Mouse (Mus musculus): ENCODE measurements at regions not wholly inside any gene's neighbourhood (a gene's known extent, or its start where the extent isn't known, plus 50 kb on each side); places are given as distances from the start of the nearest gene placed in this dataset.

DNA sequence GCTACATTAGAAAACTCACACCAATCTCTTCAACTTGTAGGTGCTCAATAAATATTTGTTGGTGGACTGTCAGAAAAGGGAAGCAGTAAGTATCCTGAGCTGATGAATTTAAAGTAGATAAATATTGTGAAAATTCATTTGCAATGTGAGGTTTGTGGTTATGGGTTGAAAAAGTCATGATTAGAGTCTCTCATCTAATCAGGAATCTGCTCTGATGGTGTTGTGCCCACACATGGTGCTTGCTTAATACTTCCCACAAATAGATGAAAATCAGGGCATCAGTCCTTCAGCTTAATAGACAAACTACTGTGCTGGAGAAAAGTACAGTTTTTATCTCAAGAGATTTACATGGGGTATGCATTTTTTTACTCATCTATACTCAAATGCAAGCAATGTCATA is 59.9 kb downstream of the S1pr1 start:
- no peaks in the 10 kb centered on the region for H3K36me3 ChIP-seq (ENCODE audit: control insufficient read depth, insufficient read depth, low read length)
- no peak overlapping the region for H3K4me2 ChIP-seq (replicated peaks; ENCODE audit: low read depth, low read length)
- no peak for ATAC-seq (ENCODE audit: insufficient number of reproducible peaks, insufficient read depth, low FRiP score, low read depth)
- no peak overlapping the region for H3K4me3 ChIP-seq (ENCODE audit: low read depth, low read length)
- H3K27me3 ChIP-seq (ENCODE audit: control insufficient read depth, insufficient read depth, low read length): no peaks in the 10 kb centered on the region
- no peaks in the 10 kb centered on the region for H3K4me1 ChIP-seq (ENCODE audit: control insufficient read depth, insufficient read depth, low read length)
- H3K9me3 ChIP-seq (ENCODE audit: control insufficient read depth, low read depth, low read length): no peaks in the 10 kb centered on the region
- H3K27ac ChIP-seq (ENCODE audit: low read length): no peak overlapping the region
- no peak overlapping the region for H3K9ac ChIP-seq (replicated peaks; ENCODE audit: low read depth, low read length)

DNA sequence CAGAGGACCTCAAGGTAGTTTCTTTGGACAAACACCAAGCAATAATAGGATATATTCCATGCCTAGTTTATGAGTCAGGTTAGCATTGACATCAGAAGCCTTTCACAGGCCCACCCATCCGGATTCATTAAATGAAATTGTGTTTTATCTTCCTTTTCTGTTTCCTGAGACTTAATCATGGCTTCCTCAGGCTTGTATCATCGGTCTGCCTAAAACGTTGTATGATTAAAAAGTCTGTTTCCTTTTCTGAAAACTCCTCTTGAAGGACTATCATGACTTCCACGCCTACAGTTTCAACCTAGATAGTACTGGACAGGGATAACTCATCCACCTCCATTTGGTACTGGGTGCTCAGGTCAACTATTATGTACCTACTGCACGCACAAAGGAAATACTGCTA is 62.6 kb downstream of the S1pr1 start:
- H3K9ac ChIP-seq (replicated peaks; ENCODE audit: low read depth, low read length): no peak overlapping the region
- ATAC-seq (ENCODE audit: insufficient number of reproducible peaks, insufficient read depth, low FRiP score, low read depth): no peak
- H3K4me3 ChIP-seq (ENCODE audit: low read depth, low read length): no peak overlapping the region

DNA sequence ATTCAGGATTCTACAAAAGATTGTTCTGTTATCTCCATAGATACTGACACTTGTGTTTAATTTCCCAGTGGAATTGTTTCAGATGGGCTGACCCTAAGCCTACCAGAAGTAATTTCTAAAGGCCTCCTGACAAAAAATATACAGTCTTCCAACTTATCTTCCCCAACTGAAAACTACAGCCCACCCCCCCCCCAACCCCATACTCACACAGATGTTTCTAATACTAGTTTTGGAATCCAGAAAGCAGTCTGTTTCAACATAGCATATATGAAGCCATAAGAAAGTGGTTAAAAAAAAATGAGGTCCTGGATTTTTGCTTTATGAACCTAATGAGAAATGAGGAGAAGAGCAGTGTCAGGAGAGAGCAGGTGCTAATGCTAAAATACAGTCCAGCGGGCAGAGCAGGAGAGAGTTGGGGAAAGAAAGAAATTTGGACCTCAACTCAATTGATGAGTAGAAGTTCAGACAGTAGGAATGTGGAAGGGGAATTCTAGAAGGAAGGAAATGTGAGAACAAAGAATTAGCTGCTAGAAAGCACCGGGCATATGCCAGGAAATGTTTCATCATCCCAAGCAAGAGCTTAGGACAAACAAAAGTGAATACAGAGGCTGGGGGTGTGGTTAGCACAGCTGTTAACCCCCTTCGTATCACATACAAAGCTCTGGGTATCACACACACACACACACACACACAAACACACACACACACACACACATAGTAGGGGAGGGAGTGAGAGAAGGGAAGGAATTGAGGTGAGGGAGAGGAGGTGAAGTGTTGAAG is 65.3 kb downstream of the S1pr1 start:
- no peak overlapping the region for H3K4me2 ChIP-seq (replicated peaks; ENCODE audit: low read depth, low read length)
- H3K4me3 ChIP-seq (ENCODE audit: low read depth, low read length): no peak overlapping the region
- 48% methylated on average over 3 of the region's 3 CpGs for WGBS
- H3K9ac ChIP-seq (replicated peaks; ENCODE audit: low read depth, low read length): no peak overlapping the region
- no peaks in the 10 kb centered on the region for H3K36me3 ChIP-seq (ENCODE audit: control insufficient read depth, insufficient read depth, low read length)
- no peak for ATAC-seq (ENCODE audit: insufficient number of reproducible peaks, insufficient read depth, low FRiP score, low read depth)
- H3K9me3 ChIP-seq (ENCODE audit: control insufficient read depth, low read depth, low read length): no peaks in the 10 kb centered on the region
- no peaks in the 10 kb centered on the region for H3K4me1 ChIP-seq (ENCODE audit: control insufficient read depth, insufficient read depth, low read length)
- no peak overlapping the region for H3K27ac ChIP-seq (ENCODE audit: low read length)
- no peaks in the 10 kb centered on the region for H3K27me3 ChIP-seq (ENCODE audit: control insufficient read depth, insufficient read depth, low read length)

More for the DNA sequence above, 62.6 kb downstream of the S1pr1 start:
- no peaks in the 10 kb centered on the region for H3K9me3 ChIP-seq (ENCODE audit: control insufficient read depth, low read depth, low read length)
- WGBS: 84% methylated on average over 5 of the region's 5 CpGs
- H3K27ac ChIP-seq (ENCODE audit: low read length): no peak overlapping the region
- no peaks in the 10 kb centered on the region for H3K4me1 ChIP-seq (ENCODE audit: control insufficient read depth, insufficient read depth, low read length)
- H3K36me3 ChIP-seq (ENCODE audit: control insufficient read depth, insufficient read depth, low read length): no peaks in the 10 kb centered on the region
- no peak overlapping the region for H3K4me2 ChIP-seq (replicated peaks; ENCODE audit: low read depth, low read length)
- no peaks in the 10 kb centered on the region for H3K27me3 ChIP-seq (ENCODE audit: control insufficient read depth, insufficient read depth, low read length)

DNA sequence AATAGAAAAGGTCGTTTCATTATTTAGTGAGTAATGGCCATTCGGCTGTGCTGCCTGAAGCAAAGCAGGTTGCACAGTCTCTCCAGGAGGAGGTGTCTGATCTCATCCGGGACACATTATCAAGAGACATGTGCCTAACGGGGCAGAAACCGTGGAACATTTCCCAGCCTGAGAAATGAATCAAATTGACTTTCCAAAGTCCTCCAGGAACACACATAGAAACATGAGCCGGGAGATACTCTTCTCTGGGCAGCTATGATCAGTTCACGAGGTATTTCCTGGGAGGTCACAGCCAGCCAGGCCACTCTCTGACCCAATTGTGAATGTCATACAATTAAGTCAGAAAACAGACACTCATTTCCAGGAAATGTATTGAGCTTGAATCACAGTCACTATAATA is 67.9 kb downstream of the S1pr1 start:
- Histone ChIP-seq H3K27me3 (ENCODE audit: control insufficient read depth, insufficient read depth, low read length) (no peaks in the 10 kb centered on the region), H3K27ac (ENCODE audit: low read length) (no peak overlapping the region), H3K9ac (replicated peaks; ENCODE audit: low read depth, low read length) (no peak overlapping the region), H3K36me3 (ENCODE audit: control insufficient read depth, insufficient read depth, low read length) (no peaks in the 10 kb centered on the region), H3K9me3 (ENCODE audit: control insufficient read depth, low read depth, low read length) (no peaks in the 10 kb centered on the region), H3K4me3 (ENCODE audit: low read depth, low read length) (no peak overlapping the region), H3K4me2 (replicated peaks; ENCODE audit: low read depth, low read length) (no peak overlapping the region), H3K4me1 (ENCODE audit: control insufficient read depth, insufficient read depth, low read length) (no peaks in the 10 kb centered on the region)
- no peak for ATAC-seq (ENCODE audit: insufficient number of reproducible peaks, insufficient read depth, low FRiP score, low read depth)
- WGBS: 53% methylated on average over 7 of the region's 7 CpGs

DNA sequence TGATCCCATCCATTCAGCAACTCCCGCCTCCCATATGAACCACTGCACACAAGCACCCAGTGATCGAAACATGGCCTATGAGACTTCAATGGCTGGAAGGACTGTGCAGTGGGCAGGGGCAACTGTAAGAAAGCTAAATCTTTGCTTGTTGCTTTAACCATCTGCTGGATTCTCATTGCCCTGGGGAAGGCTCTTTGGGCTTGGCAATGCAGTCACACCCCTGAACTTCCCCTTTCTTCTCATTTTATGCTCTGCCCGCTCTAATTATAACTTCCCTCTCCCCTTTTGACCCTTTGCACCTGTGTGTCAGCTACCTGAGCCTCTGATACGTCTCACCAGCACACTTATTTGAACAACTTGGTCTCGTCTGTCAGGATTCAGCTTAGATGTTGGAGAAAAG is 70.6 kb downstream of the S1pr1 start:
- 62% methylated on average over 5 of the region's 5 CpGs for WGBS
- Histone ChIP-seq H3K27ac (ENCODE audit: low read length) (no peak overlapping the region), H3K4me3 (ENCODE audit: low read depth, low read length) (no peak overlapping the region), H3K9me3 (ENCODE audit: control insufficient read depth, low read depth, low read length) (no peaks in the 10 kb centered on the region), H3K27me3 (ENCODE audit: control insufficient read depth, insufficient read depth, low read length) (no peaks in the 10 kb centered on the region), H3K36me3 (ENCODE audit: control insufficient read depth, insufficient read depth, low read length) (no peaks in the 10 kb centered on the region), H3K9ac (replicated peaks; ENCODE audit: low read depth, low read length) (no peak overlapping the region), H3K4me1 (ENCODE audit: control insufficient read depth, insufficient read depth, low read length) (no peaks in the 10 kb centered on the region), H3K4me2 (replicated peaks; ENCODE audit: low read depth, low read length) (no peak overlapping the region)
- no peak for ATAC-seq (ENCODE audit: insufficient number of reproducible peaks, insufficient read depth, low FRiP score, low read depth)

DNA sequence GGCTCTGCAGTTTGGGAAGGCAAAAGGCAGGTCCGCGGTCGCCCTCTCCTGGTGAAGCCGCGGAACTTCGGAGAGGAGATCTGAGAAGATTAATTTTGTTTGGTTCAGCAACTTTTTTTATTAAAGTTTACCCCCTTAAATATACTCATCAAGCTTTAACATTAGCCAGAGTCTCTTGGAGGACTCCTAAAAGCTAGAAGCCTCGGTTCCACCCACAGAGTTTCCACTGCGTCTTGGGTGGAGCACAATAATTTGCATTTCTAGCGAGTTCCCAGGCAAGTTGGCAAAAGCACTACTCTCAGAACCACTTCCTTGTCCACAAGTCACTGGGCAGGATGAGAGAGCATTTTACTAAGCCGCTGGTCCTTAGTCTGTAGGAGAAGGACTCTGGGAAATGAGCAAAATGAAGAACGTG is 72.0 kb downstream of the S1pr1 start:
- Histone ChIP-seq H3K4me1 (ENCODE audit: control insufficient read depth, insufficient read depth, low read length) (no peaks in the 10 kb centered on the region), H3K9me3 (ENCODE audit: control insufficient read depth, low read depth, low read length) (no peaks in the 10 kb centered on the region), H3K27me3 (ENCODE audit: control insufficient read depth, insufficient read depth, low read length) (no peaks in the 10 kb centered on the region), H3K27ac (ENCODE audit: low read length) (no peak overlapping the region), H3K36me3 (ENCODE audit: control insufficient read depth, insufficient read depth, low read length) (no peaks in the 10 kb centered on the region), H3K9ac (replicated peaks; ENCODE audit: low read depth, low read length) (no peak overlapping the region), H3K4me2 (replicated peaks; ENCODE audit: low read depth, low read length) (peak overlapping the region; percentile 46), H3K4me3 (ENCODE audit: low read depth, low read length) (peak overlapping the region; percentile 33)
- peak; percentile 72; the same call in 1 of the 2 replicates for ATAC-seq (ENCODE audit: insufficient number of reproducible peaks, insufficient read depth, low FRiP score, low read depth)
- 6% methylated on average over 11 of the region's 11 CpGs for WGBS

DNA sequence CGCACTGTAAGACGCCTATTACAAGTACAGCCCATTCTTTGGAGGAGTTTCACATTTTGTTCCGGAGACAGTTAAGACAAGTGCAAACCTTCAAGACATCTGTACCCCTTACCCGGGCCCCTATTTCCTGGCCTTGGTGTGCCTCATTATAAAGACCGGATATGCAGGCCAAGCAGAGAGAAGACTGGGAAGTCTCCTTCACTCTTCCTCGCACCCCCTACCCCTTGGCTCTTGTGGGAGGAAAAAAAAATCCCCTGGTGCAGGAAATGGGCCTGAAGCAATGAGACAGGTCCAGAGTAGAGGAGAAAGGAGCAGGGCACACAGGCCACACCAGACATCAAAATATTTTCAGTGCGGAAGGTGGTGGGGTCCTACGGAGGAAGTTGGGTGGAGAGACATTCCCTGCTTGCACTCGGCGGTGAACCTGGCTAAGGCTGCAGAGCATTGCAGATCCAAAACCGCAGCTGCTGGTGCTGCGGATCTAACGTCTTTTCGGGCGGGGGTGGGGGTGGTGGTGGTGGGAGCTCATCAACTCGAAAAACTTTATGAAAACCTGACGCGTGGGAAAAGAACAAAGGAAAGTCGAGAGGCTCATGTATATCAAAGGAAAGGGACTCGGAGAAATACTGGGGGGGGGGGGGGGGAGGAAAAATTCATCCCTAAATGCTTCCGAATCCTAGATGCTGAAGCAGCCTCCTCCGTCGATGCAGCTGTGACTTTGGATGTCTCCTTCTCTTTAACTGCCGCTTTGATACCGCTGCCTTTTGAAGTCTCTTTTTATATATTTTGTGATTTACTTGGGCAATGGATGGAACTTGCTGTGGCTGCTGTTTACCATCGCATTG is 72.6 kb downstream of the S1pr1 start:
- no peaks in the 10 kb centered on the region for H3K27me3 ChIP-seq (ENCODE audit: control insufficient read depth, insufficient read depth, low read length)
- H3K27ac ChIP-seq (ENCODE audit: low read length): peak overlapping the region; percentile 29; the same call in 1 of the 2 replicates
- peak overlapping the region; percentile 46 for H3K4me2 ChIP-seq (replicated peaks; ENCODE audit: low read depth, low read length)
- peak overlapping the region; percentile 33 for H3K4me3 ChIP-seq (ENCODE audit: low read depth, low read length)
- 4% methylated on average over 26 of the region's 26 CpGs for WGBS
- no peaks in the 10 kb centered on the region for H3K9me3 ChIP-seq (ENCODE audit: control insufficient read depth, low read depth, low read length)
- ATAC-seq (ENCODE audit: insufficient number of reproducible peaks, insufficient read depth, low FRiP score, low read depth): peak; percentile 47; the same call in 1 of the 2 replicates
- no peaks in the 10 kb centered on the region for H3K36me3 ChIP-seq (ENCODE audit: control insufficient read depth, insufficient read depth, low read length)
- no peak overlapping the region; the same call in 1 of the 2 replicates for H3K9ac ChIP-seq (replicated peaks; ENCODE audit: low read depth, low read length)
- no peaks in the 10 kb centered on the region for H3K4me1 ChIP-seq (ENCODE audit: control insufficient read depth, insufficient read depth, low read length)

DNA sequence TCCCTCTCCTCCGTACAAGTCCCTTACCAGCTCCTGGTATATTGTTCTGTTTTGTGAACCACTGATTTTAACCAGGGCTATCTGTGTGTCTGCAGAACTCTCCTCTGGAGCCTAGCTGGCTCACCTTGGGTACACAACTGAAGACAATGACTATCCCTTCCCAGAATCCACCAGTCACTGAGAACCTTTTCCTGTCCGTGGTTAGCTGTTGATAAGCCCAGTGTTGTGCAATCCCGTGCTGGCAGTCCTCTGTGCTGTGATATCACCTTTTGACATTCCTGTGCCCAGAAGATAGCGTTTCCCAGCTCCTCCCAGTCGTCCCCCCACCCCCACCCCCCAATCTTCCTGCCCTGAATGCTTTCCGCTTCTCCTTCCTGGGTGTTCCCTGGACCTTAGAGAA is 73.5 kb downstream of the S1pr1 start:
- Histone ChIP-seq H3K4me2 (replicated peaks; ENCODE audit: low read depth, low read length) (no peak overlapping the region; the same call in 1 of the 2 replicates), H3K27me3 (ENCODE audit: control insufficient read depth, insufficient read depth, low read length) (no peaks in the 10 kb centered on the region), H3K4me1 (ENCODE audit: control insufficient read depth, insufficient read depth, low read length) (no peaks in the 10 kb centered on the region), H3K4me3 (ENCODE audit: low read depth, low read length) (no peak overlapping the region), H3K9ac (replicated peaks; ENCODE audit: low read depth, low read length) (no peak overlapping the region), H3K9me3 (ENCODE audit: control insufficient read depth, low read depth, low read length) (no peaks in the 10 kb centered on the region), H3K36me3 (ENCODE audit: control insufficient read depth, insufficient read depth, low read length) (no peaks in the 10 kb centered on the region), H3K27ac (ENCODE audit: low read length) (no peak overlapping the region)
- WGBS: 30% methylated on average over 6 of the region's 6 CpGs
- ATAC-seq (ENCODE audit: insufficient number of reproducible peaks, insufficient read depth, low FRiP score, low read depth): peak; percentile 77; the same call in 1 of the 2 replicates
